Mouse (Mus musculus) lung, adult 2 months (tissue): ENCODE results near the gene Ackr3.

Experiments
- CTCF ChIP-seq: fragments of 200-500 bp; IDR thresholded peaks from 2 replicates; pipeline ENCODE4 v1.5.1; 2011; ENCODE audit warnings: mild to moderate bottlenecking, low read length, control low read depth; ENCODE audit not compliant: insufficient read depth
- POLR2A ChIP-seq: fragments of 200-500 bp; IDR thresholded peaks from 2 replicates; pipeline ENCODE4 v1.6.1; 2011; ENCODE audit warnings: low read depth, mild to moderate bottlenecking, control low read depth, low read length, borderline replicate concordance; ENCODE audit errors: extremely low read depth

- TF ChIP-seq CTCF (0 out of 2 replicates have a peak, but pooled peaks have one; percentile 8), POLR2A (no peak)
Measured at GRCm38 (mm10) chr1:90159927-90160326, 43.9 kb upstream of the Ackr3 start.
